ENCODE assay signal across 8 mouse cellular contexts in genomic region chr2:26910994-26911765, GRCm38 (mm10). TPM values are rescaled to one million over a fixed set of nuclear protein-coding genes. Genes with fewer than 3 reads are reported as not detected.
DNase-seq lines count a peak whose midpoint lies in the region; ATAC-seq and TF ChIP-seq lines count a peak whose summit lies in the region.

No protein-coding gene starts in this region.

- H3K9ac ChIP-seq in kidney, postnatal 0 days (ENCODE audit: low read depth, low read length): peak overlapping the region; percentile 91
- H3K9ac ChIP-seq in embryonic facial prominence, embryonic 14.5 days (ENCODE audit: low read depth, low read length): peak overlapping the region; percentile 98
- peak overlapping the region; percentile 91 for H3K9ac ChIP-seq in hindbrain, embryonic 14.5 days
- peak overlapping the region; percentile 90 for H3K9ac ChIP-seq in liver, embryonic 15.5 days
- H3K9ac ChIP-seq in neural tube, embryonic 14.5 days (replicated peaks; ENCODE audit: low read depth, low read length): peak overlapping the region; percentile 90

- H3K4me3 ChIP-seq in kidney, postnatal 0 days (replicated peaks; ENCODE audit: low read depth, low read length): peak overlapping the region; percentile 87
- H3K4me3 ChIP-seq in embryonic facial prominence, embryonic 14.5 days (ENCODE audit: low read depth, low read length): peak overlapping the region; percentile 85
- peak overlapping the region; percentile 78 for H3K4me3 ChIP-seq in hindbrain, embryonic 14.5 days (replicated peaks; ENCODE audit: low read length)
- H3K4me3 ChIP-seq in liver, embryonic 15.5 days (replicated peaks): peak overlapping the region; percentile 77
- H3K4me3 ChIP-seq in neural tube, embryonic 14.5 days (ENCODE audit: low read depth, low read length): peak overlapping the region; percentile 82

- ATAC-seq in kidney, postnatal 0 days (replicated peaks; ENCODE audit: low FRiP score, low read depth): peak; percentile 40
- peak; percentile 27; the same call in 1 of the 2 replicates for ATAC-seq in embryonic facial prominence, embryonic 14.5 days (ENCODE audit: low read depth)
- peak; percentile 51 for ATAC-seq in hindbrain, embryonic 14.5 days (ENCODE audit: low FRiP score)
- peak; percentile 27 for ATAC-seq in liver, embryonic 15.5 days (ENCODE audit: insufficient read depth)
- ATAC-seq in neural tube, embryonic 14.5 days (ENCODE audit: low read depth): peak; percentile 48

- H3K27ac ChIP-seq in kidney, postnatal 0 days: peak overlapping the region; percentile 95
- H3K27ac ChIP-seq in embryonic facial prominence, embryonic 14.5 days (replicated peaks; ENCODE audit: low read depth, low read length): peak overlapping the region; percentile 91
- H3K27ac ChIP-seq in hindbrain, embryonic 14.5 days: peak overlapping the region; percentile 91
- peak overlapping the region; percentile 85 for H3K27ac ChIP-seq in liver, embryonic 15.5 days (replicated peaks)
- peak overlapping the region; percentile 91 for H3K27ac ChIP-seq in neural tube, embryonic 14.5 days (ENCODE audit: low read depth, low read length)

- H3K4me2 ChIP-seq in kidney, postnatal 0 days (ENCODE audit: low read length): peak overlapping the region; percentile 93
- H3K4me2 ChIP-seq in embryonic facial prominence, embryonic 14.5 days (ENCODE audit: low read depth, low read length): peak overlapping the region; percentile 95
- H3K4me2 ChIP-seq in hindbrain, embryonic 14.5 days (replicated peaks): peak overlapping the region; percentile 100
- H3K4me2 ChIP-seq in liver, embryonic 15.5 days: peak overlapping the region; percentile 82
- H3K4me2 ChIP-seq in neural tube, embryonic 14.5 days (ENCODE audit: low read depth, low read length): peak overlapping the region; percentile 100

- no peak for TF ChIP-seq CTCF in kidney, postnatal 0 days (IDR thresholded peaks at IDR 0.05; ENCODE audit: low read depth)

- no peaks in the 10 kb centered on the region for H3K27me3 ChIP-seq in kidney, postnatal 0 days (ENCODE audit: insufficient read depth, low read length)
- H3K27me3 ChIP-seq in embryonic facial prominence, embryonic 14.5 days (replicated peaks; ENCODE audit: control insufficient read depth, insufficient read depth, low read length): no peaks in the 10 kb centered on the region
- no peaks in the 10 kb centered on the region for H3K27me3 ChIP-seq in hindbrain, embryonic 14.5 days (ENCODE audit: control insufficient read depth, insufficient read depth, low read length)
- no peaks in the 10 kb centered on the region for H3K27me3 ChIP-seq in liver, embryonic 15.5 days
- no peaks in the 10 kb centered on the region for H3K27me3 ChIP-seq in neural tube, embryonic 14.5 days (ENCODE audit: control insufficient read depth, insufficient read depth, low read length)

- H3K4me1 ChIP-seq in kidney, postnatal 0 days (replicated peaks; ENCODE audit: insufficient read depth, low read length): peaks cover 31% of the 10 kb centered on the region
- H3K4me1 ChIP-seq in embryonic facial prominence, embryonic 14.5 days (ENCODE audit: control insufficient read depth, insufficient read depth, low read length): peaks cover 22% of the 10 kb centered on the region
- H3K4me1 ChIP-seq in hindbrain, embryonic 14.5 days (replicated peaks; ENCODE audit: control insufficient read depth, insufficient read depth, low read length): peaks cover 39% of the 10 kb centered on the region
- peaks cover 69% of the 10 kb centered on the region for H3K4me1 ChIP-seq in liver, embryonic 15.5 days (replicated peaks)
- H3K4me1 ChIP-seq in neural tube, embryonic 14.5 days (ENCODE audit: control insufficient read depth, insufficient read depth, low read length): peaks cover 26% of the 10 kb centered on the region

- peak; percentile 79 for DNase-seq in kidney, postnatal 0 days (ENCODE audit: low spot score)
- DNase-seq in kidney, adult 18-20 months: no peak
- DNase-seq in R1 (ENCODE audit: low read depth, low spot score): peak; percentile 77
- DNase-seq in embryonic facial prominence, embryonic 14.5 days (ENCODE audit: low spot score): peak; percentile 60
- peak; percentile 72 for DNase-seq in hindbrain, embryonic 14.5 days (ENCODE audit: low spot score)
- no peak for DNase-seq in T-cell, adult 2 months (ENCODE audit: low spot score)

- H3K36me3 ChIP-seq in kidney, postnatal 0 days (ENCODE audit: insufficient read depth, low read length): peaks cover 38% of the 10 kb centered on the region
- peaks cover 61% of the 10 kb centered on the region for H3K36me3 ChIP-seq in embryonic facial prominence, embryonic 14.5 days (ENCODE audit: control insufficient read depth, insufficient read depth, low read length)
- peaks cover 59% of the 10 kb centered on the region for H3K36me3 ChIP-seq in hindbrain, embryonic 14.5 days (replicated peaks; ENCODE audit: control insufficient read depth, insufficient read depth)
- H3K36me3 ChIP-seq in liver, embryonic 15.5 days (replicated peaks): peaks cover 62% of the 10 kb centered on the region
- peaks cover 44% of the 10 kb centered on the region for H3K36me3 ChIP-seq in neural tube, embryonic 14.5 days (ENCODE audit: control insufficient read depth, insufficient read depth, low read length)

- no peaks in the 10 kb centered on the region for H3K9me3 ChIP-seq in kidney, postnatal 0 days (replicated peaks; ENCODE audit: low read length)
- no peaks in the 10 kb centered on the region for H3K9me3 ChIP-seq in embryonic facial prominence, embryonic 14.5 days (ENCODE audit: control insufficient read depth, low read length)
- H3K9me3 ChIP-seq in hindbrain, embryonic 14.5 days (ENCODE audit: control insufficient read depth, low read length): no peaks in the 10 kb centered on the region
- H3K9me3 ChIP-seq in liver, embryonic 15.5 days (replicated peaks): no peaks in the 10 kb centered on the region
- no peaks in the 10 kb centered on the region for H3K9me3 ChIP-seq in neural tube, embryonic 14.5 days (ENCODE audit: control insufficient read depth, low read length)

- WGBS in kidney, postnatal 0 days: 2% methylated on average over 37 of the region's 37 CpGs
- 1% methylated on average over 35 of the region's 37 CpGs for WGBS in embryonic facial prominence, embryonic 14.5 days
- WGBS in hindbrain, embryonic 14.5 days: 2% methylated on average over 33 of the region's 37 CpGs
- 1% methylated on average over 37 of the region's 37 CpGs for WGBS in liver, embryonic 15.5 days (ENCODE audit: insufficient replicate concordance)
- WGBS in neural tube, embryonic 14.5 days: 1% methylated on average over 37 of the region's 37 CpGs

RNA-seq across cellular contexts. Expression of gene Rpl7a, which starts 0.6 kb away (rescaled TPM):
- polyA plus RNA-seq in kidney, postnatal 0 days (2015; fragmentation: Nextera tagmentation; extraction: Ambion mirVana): 668 and 686 TPM in 2 replicates
- 667 and 701 TPM in 2 replicates for polyA plus RNA-seq in embryonic facial prominence, embryonic 14.5 days (2014; fragmentation: Nextera tagmentation; extraction: Ambion mirVana)
- 439 and 494 TPM in 2 replicates for polyA plus RNA-seq in hindbrain, embryonic 14.5 days (2014; fragmentation: Nextera tagmentation; extraction: Ambion mirVana)
- polyA plus RNA-seq in liver, embryonic 15.5 days (2015; fragmentation: Nextera tagmentation; extraction: Ambion mirVana): 341 and 352 TPM in 2 replicates
- 441 and 462 TPM in 2 replicates for polyA plus RNA-seq in neural tube, embryonic 14.5 days (2014; fragmentation: Nextera tagmentation; extraction: Ambion mirVana)

RNA-seq across cellular contexts. Expression of gene Med22, which starts 0.7 kb away (rescaled TPM):
- 38.6 and 42.2 TPM in 2 replicates for polyA plus RNA-seq in kidney, postnatal 0 days (2015; fragmentation: Nextera tagmentation; extraction: Ambion mirVana)
- polyA plus RNA-seq in embryonic facial prominence, embryonic 14.5 days (2014; fragmentation: Nextera tagmentation; extraction: Ambion mirVana): 30.6 and 36.3 TPM in 2 replicates
- 113 TPM in 2 replicates for polyA plus RNA-seq in hindbrain, embryonic 14.5 days (2014; fragmentation: Nextera tagmentation; extraction: Ambion mirVana)
- 19.0 TPM in 2 replicates for polyA plus RNA-seq in liver, embryonic 15.5 days (2015; fragmentation: Nextera tagmentation; extraction: Ambion mirVana)
- polyA plus RNA-seq in neural tube, embryonic 14.5 days (2014; fragmentation: Nextera tagmentation; extraction: Ambion mirVana): 109 and 111 TPM in 2 replicates

RNA-seq across cellular contexts. Expression of gene Surf2, which starts 5.0 kb away (rescaled TPM):
- polyA plus RNA-seq in kidney, postnatal 0 days (2015; fragmentation: Nextera tagmentation; extraction: Ambion mirVana): 37.2 and 39.4 TPM in 2 replicates
- polyA plus RNA-seq in embryonic facial prominence, embryonic 14.5 days (2014; fragmentation: Nextera tagmentation; extraction: Ambion mirVana): 31.2 and 34.3 TPM in 2 replicates
- 44.1 and 45.2 TPM in 2 replicates for polyA plus RNA-seq in hindbrain, embryonic 14.5 days (2014; fragmentation: Nextera tagmentation; extraction: Ambion mirVana)
- 19.0 and 21.4 TPM in 2 replicates for polyA plus RNA-seq in liver, embryonic 15.5 days (2015; fragmentation: Nextera tagmentation; extraction: Ambion mirVana)
- polyA plus RNA-seq in neural tube, embryonic 14.5 days (2014; fragmentation: Nextera tagmentation; extraction: Ambion mirVana): 46.3 and 49.5 TPM in 2 replicates

RNA-seq across cellular contexts. Expression of gene Surf1, which starts 5.2 kb away (rescaled TPM):
- polyA plus RNA-seq in kidney, postnatal 0 days (2015; fragmentation: Nextera tagmentation; extraction: Ambion mirVana): 62.5 and 64.1 TPM in 2 replicates
- 42.9 and 50.8 TPM in 2 replicates for polyA plus RNA-seq in embryonic facial prominence, embryonic 14.5 days (2014; fragmentation: Nextera tagmentation; extraction: Ambion mirVana)
- polyA plus RNA-seq in hindbrain, embryonic 14.5 days (2014; fragmentation: Nextera tagmentation; extraction: Ambion mirVana): 80.3 and 86.9 TPM in 2 replicates
- 33.3 and 33.8 TPM in 2 replicates for polyA plus RNA-seq in liver, embryonic 15.5 days (2015; fragmentation: Nextera tagmentation; extraction: Ambion mirVana)
- 88.9 and 101 TPM in 2 replicates for polyA plus RNA-seq in neural tube, embryonic 14.5 days (2014; fragmentation: Nextera tagmentation; extraction: Ambion mirVana)

RNA-seq across cellular contexts. Expression of gene Surf6, which starts 8.5 kb away (rescaled TPM):
- polyA plus RNA-seq in kidney, postnatal 0 days (2015; fragmentation: Nextera tagmentation; extraction: Ambion mirVana): 19.6 and 21.2 TPM in 2 replicates
- 14.4 and 15.4 TPM in 2 replicates for polyA plus RNA-seq in embryonic facial prominence, embryonic 14.5 days (2014; fragmentation: Nextera tagmentation; extraction: Ambion mirVana)
- 15.1 and 15.9 TPM in 2 replicates for polyA plus RNA-seq in hindbrain, embryonic 14.5 days (2014; fragmentation: Nextera tagmentation; extraction: Ambion mirVana)
- 9.9 and 10.8 TPM in 2 replicates for polyA plus RNA-seq in liver, embryonic 15.5 days (2015; fragmentation: Nextera tagmentation; extraction: Ambion mirVana)
- polyA plus RNA-seq in neural tube, embryonic 14.5 days (2014; fragmentation: Nextera tagmentation; extraction: Ambion mirVana): 17.5 and 19.1 TPM in 2 replicates

Comparison
In these comparisons a context has a peak if more than half of its experiments do, and no peak if none do; other contexts are left out.
1. DNase-seq: peak in kidney, postnatal 0 days (single experiment), R1 (single experiment), embryonic facial prominence, embryonic 14.5 days (single experiment) and hindbrain, embryonic 14.5 days (single experiment); none in kidney, adult 18-20 months (single experiment) and T-cell, adult 2 months (single experiment).
2. Peak in every context shown above with its lines, with median percentiles within 50 percentile points of each other: ATAC-seq, H3K27ac ChIP-seq, H3K4me2 ChIP-seq, H3K4me3 ChIP-seq and H3K9ac ChIP-seq.